Mouse (Mus musculus) bone marrow macrophage, adult 2 months (primary cell): ENCODE results near the gene Crhr2.

Experiments
- CTCF ChIP-seq: IDR thresholded peaks from 2 replicates; pipeline ENCODE4 v1.5.1; 2012; ENCODE audit warnings: low read depth, mild to moderate bottlenecking, low read length, moderate library complexity
- POLR2A ChIP-seq: IDR thresholded peaks from 2 replicates; pipeline ENCODE4 v1.6.1; 2012; ENCODE audit warnings: mild to moderate bottlenecking, low read depth, low read length, borderline replicate concordance

GRCm38 (mm10) chr6:55159256-55159655 lies 26.4 kb upstream of the Crhr2 start:
- TF ChIP-seq CTCF (no peak), POLR2A (no peak)
